Mouse (Mus musculus) forebrain, embryonic 14.5 days (tissue): ENCODE measurements around the gene Tsr1. TPM values are rescaled to one million over a fixed set of nuclear protein-coding genes. Genes with fewer than 3 reads are reported as not detected.

Experiments used
- ATAC-seq: fragments of 200-750 bp; cut with Nextera tagmentation; 2 replicates; pipeline ENCODE4 v1.8.0; 2017; ENCODE audit warnings: mild to moderate bottlenecking, moderate library complexity
- DNase-seq: peaks from one replicate; pipeline ENCODE4 v3.0.0-alpha.2; 2015; ENCODE audit warnings: low spot score
- H3K27ac ChIP-seq: fragments of 300-500 bp; sonication (generic); 2 replicates; pipeline ENCODE4 v1.5.1; 2014; ENCODE audit warnings: low read depth, mild to moderate bottlenecking, control low read depth, low read length, moderate library complexity
- H3K27me3 ChIP-seq: fragments of 300-500 bp; sonication (generic); replicated peaks from 2 replicates; pipeline ENCODE4 v1.6.1; 2014; ENCODE audit warnings: low read length, control low read depth, mixed read lengths; ENCODE audit not compliant: control insufficient read depth, insufficient read depth
- H3K36me3 ChIP-seq: fragments of 300-500 bp; sonication (generic); 2 replicates; pipeline ENCODE4 v1.6.1; 2014; ENCODE audit warnings: low read length, control low read depth; ENCODE audit not compliant: control insufficient read depth, insufficient read depth
- H3K4me1 ChIP-seq: fragments of 300-500 bp; sonication (generic); 2 replicates; pipeline ENCODE4 v1.6.1; 2014; ENCODE audit warnings: antibody characterized with exemption, low read length, control low read depth; ENCODE audit not compliant: control insufficient read depth, insufficient read depth
- H3K4me2 ChIP-seq: fragments of 300-500 bp; sonication (generic); 2 replicates; pipeline ENCODE4 v1.6.1; 2014; ENCODE audit warnings: mild to moderate bottlenecking, control low read depth, low read length
- H3K4me3 ChIP-seq: fragments of 300-500 bp; sonication (generic); 2 replicates; pipeline ENCODE4 v1.5.1; 2014; ENCODE audit warnings: low read depth, low read length, control low read depth
- H3K9ac ChIP-seq: fragments of 300-500 bp; sonication (generic); 2 replicates; pipeline ENCODE4 v1.6.1; 2014; ENCODE audit warnings: mild to moderate bottlenecking, low read length, control low read depth, moderate library complexity
- H3K9me3 ChIP-seq: fragments of 300-500 bp; sonication (generic); replicated peaks from 2 replicates; pipeline ENCODE4 v1.6.1; 2016; ENCODE audit warnings: low read length, control low read depth, mixed read lengths; ENCODE audit not compliant: control insufficient read depth
- WGBS: fragments of 180-500 bp; shearing (Covaris S2); extraction: QIAGEN DNeasy Blood & Tissue Kit; methylation state at CpG from one replicate; pipeline ENCODE4 v1.1.7; 2014; 5-methylcytosine and 5-hydroxymethylcytosine counted together
- microRNA-seq: library from miRNA; unstranded; fragments of <30 nt; microRNA quantifications from one replicate; pipeline ENCODE4, GENCODE M21; 2016
- polyA plus RNA-seq: library from polyadenylated mRNA; unstranded; fragments of >200 nt; fragmentation: Nextera tagmentation; extraction: Ambion mirVana; gene quantifications from 2 replicates; pipeline ENCODE4 v1.2.1, GENCODE M21; 2014

The Tsr1 gene
- polyA plus RNA-seq, 1 experiment from 2014 or later: 33.2 TPM

DNA sequence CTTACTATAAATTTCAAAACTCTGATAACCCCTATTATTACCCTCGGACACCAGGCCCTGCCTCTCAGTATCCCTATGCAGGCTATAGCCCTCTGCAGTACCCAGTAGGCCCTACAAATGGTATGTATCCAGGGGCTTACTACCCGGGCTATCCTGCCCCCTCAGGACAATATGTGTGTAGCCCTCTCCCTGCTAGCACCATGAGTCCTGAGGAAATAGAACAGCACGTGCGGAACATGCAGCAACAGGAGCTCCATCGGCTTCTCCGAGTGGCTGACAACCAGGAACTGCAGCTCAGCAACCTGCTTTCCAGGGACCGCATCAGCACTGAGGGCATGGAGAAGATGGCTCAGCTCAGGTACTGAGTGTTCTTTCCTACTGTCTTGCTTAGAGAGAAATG lies 32.5 kb downstream of the Tsr1 start:
- WGBS: 96% methylated on average over 7 of the region's 7 CpGs
- peaks cover 56% of the 10 kb centered on the region for H3K36me3 ChIP-seq

GRCm38 (mm10) chr11:74946348-74946747 lies 48.5 kb downstream of the Tsr1 start:
- no peaks in the 10 kb centered on the region for H3K27me3 ChIP-seq
- ATAC-seq (no peak), DNase-seq (peak; percentile 85)
- H3K36me3 ChIP-seq: peaks cover 45% of the 10 kb centered on the region
- H3K4me3 ChIP-seq: no peak overlapping the region
- H3K9ac ChIP-seq: no peak overlapping the region
- no peaks in the 10 kb centered on the region for H3K9me3 ChIP-seq
- no peak overlapping the region for H3K27ac ChIP-seq
- WGBS: 79% methylated on average over 3 of the region's 3 CpGs
- no peaks in the 10 kb centered on the region for H3K4me1 ChIP-seq
- H3K4me2 ChIP-seq: no peak overlapping the region

More for the DNA sequence above, 32.5 kb downstream of the Tsr1 start:
- DNase-seq: no peak
- ATAC-seq: no peak
- no peak overlapping the region for H3K9ac ChIP-seq
- H3K27ac ChIP-seq: no peak overlapping the region
- H3K9me3 ChIP-seq: no peaks in the 10 kb centered on the region
- peaks cover 9% of the 10 kb centered on the region for H3K4me1 ChIP-seq
- H3K4me2 ChIP-seq: no peak overlapping the region
- no peaks in the 10 kb centered on the region for H3K27me3 ChIP-seq
- H3K4me3 ChIP-seq: no peak overlapping the region

GRCm38 (mm10) chr11:74954901-74955300 lies 57.0 kb downstream of the Tsr1 start:
- Histone ChIP-seq H3K4me3 (no peak overlapping the region), H3K4me1 (no peaks in the 10 kb centered on the region), H3K36me3 (peaks cover 16% of the 10 kb centered on the region), H3K4me2 (no peak overlapping the region), H3K9ac (no peak overlapping the region), H3K27ac (no peak overlapping the region), H3K27me3 (no peaks in the 10 kb centered on the region), H3K9me3 (no peaks in the 10 kb centered on the region)
- DNase-seq: no peak
- ATAC-seq: no peak

- ATAC-seq (no peak), DNase-seq (no peak)
- no peak overlapping the region for H3K4me2 ChIP-seq
- peaks cover 14% of the 10 kb centered on the region for H3K36me3 ChIP-seq
- no peaks in the 10 kb centered on the region for H3K4me1 ChIP-seq
- no peaks in the 10 kb centered on the region for H3K27me3 ChIP-seq
- H3K4me3 ChIP-seq: no peak overlapping the region
- no peaks in the 10 kb centered on the region for H3K9me3 ChIP-seq
- H3K27ac ChIP-seq: no peak overlapping the region
- H3K9ac ChIP-seq: no peak overlapping the region
Observed at GRCm38 (mm10) chr11:74956006-74956405, 58.1 kb downstream of the Tsr1 start.

DNA sequence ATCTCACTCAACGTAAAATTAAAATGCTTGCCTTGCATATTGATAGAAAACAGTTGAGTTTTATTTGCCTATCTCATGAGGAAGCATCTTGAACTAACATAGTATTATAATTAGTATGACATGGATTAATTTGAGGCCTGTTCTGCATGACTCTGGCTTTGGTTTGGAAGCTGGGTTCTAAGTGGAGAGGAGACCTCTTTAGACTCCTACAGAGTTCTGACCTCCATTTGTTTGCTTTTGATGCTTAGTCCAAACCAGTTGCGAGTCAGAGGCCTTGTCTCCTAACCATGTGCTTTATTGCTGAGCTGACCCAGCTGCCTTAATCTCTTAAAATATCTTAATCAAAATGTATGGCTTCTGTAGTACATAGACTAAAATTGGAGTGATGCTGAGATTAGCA lies 59.7 kb downstream of the Tsr1 start:
- Histone ChIP-seq H3K9ac (no peak overlapping the region), H3K9me3 (no peaks in the 10 kb centered on the region), H3K27me3 (no peaks in the 10 kb centered on the region), H3K27ac (no peak overlapping the region), H3K36me3 (peaks cover 14% of the 10 kb centered on the region), H3K4me1 (no peaks in the 10 kb centered on the region), H3K4me3 (no peak overlapping the region), H3K4me2 (no peak overlapping the region)
- DNase-seq: no peak
- 94% methylated on average over 2 of the region's 2 CpGs for WGBS
- no peak for ATAC-seq

Small RNAs within 50 kb of the gene (microRNA-seq; reads per million reads assigned to microRNA genes)
- 0.40 reads per million for gene Mir6926

Other genes with a start within 250 kb of the Tsr1 start
- 6.3 and 7.7 TPM in 2 replicates for gene Cluh, start 248.6 kb upstream of the Tsr1 start, polyA plus RNA-seq
- 88.2 and 104 TPM in 2 replicates for gene Pafah1b1, start 173.4 kb upstream of the Tsr1 start, polyA plus RNA-seq
- gene Mettl16, start 127.2 kb upstream of the Tsr1 start, polyA plus RNA-seq: 32.1 and 38.8 TPM in 2 replicates
- 6.8 and 7.6 TPM in 2 replicates for gene Mnt, start 67.2 kb upstream of the Tsr1 start, polyA plus RNA-seq
- gene Sgsm2, start 1.0 kb upstream of the Tsr1 start, polyA plus RNA-seq: 8.3 and 10.6 TPM in 2 replicates
- 12.9 and 13.7 TPM in 2 replicates for gene Smg6, start 27.8 kb downstream of the Tsr1 start, polyA plus RNA-seq
- gene Srr, start 27.9 kb downstream of the Tsr1 start, polyA plus RNA-seq: 45.9 and 56.0 TPM in 2 replicates